Mouse (Mus musculus): ENCODE measurements at regions not wholly inside any gene's neighbourhood (a gene's known extent, or its start where the extent isn't known, plus 50 kb on each side); places are given as distances from the start of the nearest gene placed in this dataset.
A peak's percentile ranks its signal among the peaks of the same experiment; 100 is the strongest.

- H3K4me2 ChIP-seq (ENCODE audit: low read depth) = no peak overlapping the region
- H3K36me3 ChIP-seq (ENCODE audit: control insufficient read depth, insufficient read depth) = no peaks in the 10 kb centered on the region
- H3ac ChIP-seq (ENCODE audit: control insufficient read depth, insufficient read length) = no peak overlapping the region
- no peaks in the 10 kb centered on the region for H3K79me2 ChIP-seq (ENCODE audit: control insufficient read depth, insufficient read depth)
- no peak overlapping the region for H3K4me3 ChIP-seq
- no peaks in the 10 kb centered on the region for H3K27me3 ChIP-seq (ENCODE audit: control insufficient read depth, insufficient read depth, insufficient read length)
- TF ChIP-seq USF1 (IDR thresholded peaks at IDR 0.05; ENCODE audit: low read depth) (no peak), E2F4 (IDR thresholded peaks at IDR 0.05; ENCODE audit: insufficient read depth) (no peak), MAX (IDR thresholded peaks at IDR 0.05; ENCODE audit: low read depth) (no peak), POLR2AphosphoS2 (IDR thresholded peaks at IDR 0.05; ENCODE audit: insufficient read length, low read depth) (no peak), POLR2A (IDR thresholded peaks at IDR 0.05; ENCODE audit: insufficient read length, low read depth) (no peak), MYOG (IDR thresholded peaks at IDR 0.05; ENCODE audit: control insufficient read depth in 1 of 3, insufficient read depth in 1 of 3, insufficient read length in 2 of 3, low read depth in 2 of 3) (no peak), CEBPB (IDR thresholded peaks at IDR 0.05; ENCODE audit: insufficient read depth, poor library complexity, severe bottlenecking) (no peak), TCF3 (IDR thresholded peaks at IDR 0.05; ENCODE audit: insufficient read length, low read depth) (no peak), REST (IDR thresholded peaks at IDR 0.05; ENCODE audit: insufficient read depth, insufficient read length) (no peak), TCF12 (IDR thresholded peaks at IDR 0.05; ENCODE audit: insufficient read depth, poor library complexity, severe bottlenecking) (no peak), MYOD1 (IDR thresholded peaks at IDR 0.05; ENCODE audit: control insufficient read depth in 1 of 3, insufficient read length in 2 of 3, low read depth in 2 of 3) (no peak), SRF (IDR thresholded peaks at IDR 0.05; ENCODE audit: control insufficient read depth, insufficient read length, low read depth) (no peak)
Observed at GRCm38 (mm10) chr7:90046228-90046627, 65.4 kb upstream of the Eed start.

GRCm38 (mm10) chr7:90046862-90047261 is 66.1 kb upstream of the Eed start:
- H3K4me2 ChIP-seq (ENCODE audit: low read depth) = no peak overlapping the region
- no peak for TF ChIP-seq TCF12 (IDR thresholded peaks at IDR 0.05; ENCODE audit: insufficient read depth, poor library complexity, severe bottlenecking)
- TF ChIP-seq CEBPB (IDR thresholded peaks at IDR 0.05; ENCODE audit: insufficient read depth, poor library complexity, severe bottlenecking) = no peak
- no peak for TF ChIP-seq POLR2AphosphoS2 (IDR thresholded peaks at IDR 0.05; ENCODE audit: insufficient read length, low read depth)
- no peak for TF ChIP-seq REST (IDR thresholded peaks at IDR 0.05; ENCODE audit: insufficient read depth, insufficient read length)
- TF ChIP-seq MYOD1 (IDR thresholded peaks at IDR 0.05; ENCODE audit: control insufficient read depth in 1 of 3, insufficient read length in 2 of 3, low read depth in 2 of 3) = no peak
- no peak for TF ChIP-seq POLR2A (IDR thresholded peaks at IDR 0.05; ENCODE audit: insufficient read length, low read depth)
- no peak for TF ChIP-seq MAX (IDR thresholded peaks at IDR 0.05; ENCODE audit: low read depth)
- no peak for TF ChIP-seq TCF3 (IDR thresholded peaks at IDR 0.05; ENCODE audit: insufficient read length, low read depth)
- TF ChIP-seq SRF (IDR thresholded peaks at IDR 0.05; ENCODE audit: control insufficient read depth, insufficient read length, low read depth) = no peak
- no peak for TF ChIP-seq USF1 (IDR thresholded peaks at IDR 0.05; ENCODE audit: low read depth)
- no peak for TF ChIP-seq E2F4 (IDR thresholded peaks at IDR 0.05; ENCODE audit: insufficient read depth)
- no peak for TF ChIP-seq MYOG (IDR thresholded peaks at IDR 0.05; ENCODE audit: control insufficient read depth in 1 of 3, insufficient read depth in 1 of 3, insufficient read length in 2 of 3, low read depth in 2 of 3)

GRCm38 (mm10) chr7:90048401-90049307 is 67.9 kb upstream of the Eed start:
- H3K4me3 ChIP-seq = no peak overlapping the region
- H3K4me2 ChIP-seq (ENCODE audit: low read depth) = no peak overlapping the region
- H3K36me3 ChIP-seq (ENCODE audit: control insufficient read depth, insufficient read depth) = no peaks in the 10 kb centered on the region
- TF ChIP-seq MAX (IDR thresholded peaks at IDR 0.05; ENCODE audit: low read depth) (no peak), POLR2A (IDR thresholded peaks at IDR 0.05; ENCODE audit: insufficient read length, low read depth) (no peak), MYOG (IDR thresholded peaks at IDR 0.05; ENCODE audit: control insufficient read depth in 1 of 3, insufficient read depth in 1 of 3, insufficient read length in 2 of 3, low read depth in 2 of 3) (no peak), E2F4 (IDR thresholded peaks at IDR 0.05; ENCODE audit: insufficient read depth) (no peak), MYOD1 (IDR thresholded peaks at IDR 0.05; ENCODE audit: control insufficient read depth in 1 of 3, insufficient read length in 2 of 3, low read depth in 2 of 3) (no peak), REST (IDR thresholded peaks at IDR 0.05; ENCODE audit: insufficient read depth, insufficient read length) (no peak), TCF12 (IDR thresholded peaks at IDR 0.05; ENCODE audit: insufficient read depth, poor library complexity, severe bottlenecking) (no peak), POLR2AphosphoS2 (IDR thresholded peaks at IDR 0.05; ENCODE audit: insufficient read length, low read depth) (no peak)
- H3ac ChIP-seq (ENCODE audit: control insufficient read depth, insufficient read length) = no peak overlapping the region
- H3K79me2 ChIP-seq (ENCODE audit: control insufficient read depth, insufficient read depth) = no peaks in the 10 kb centered on the region
- no peaks in the 10 kb centered on the region for H3K27me3 ChIP-seq (ENCODE audit: control insufficient read depth, insufficient read depth, insufficient read length)

More at GRCm38 (mm10) chr7:90046862-90047261, 66.1 kb upstream of the Eed start:
- no peaks in the 10 kb centered on the region for H3K79me2 ChIP-seq (ENCODE audit: control insufficient read depth, insufficient read depth)
- no peaks in the 10 kb centered on the region for H3K27me3 ChIP-seq (ENCODE audit: control insufficient read depth, insufficient read depth, insufficient read length)
- H3K4me3 ChIP-seq = no peak overlapping the region
- no peak overlapping the region for H3ac ChIP-seq (ENCODE audit: control insufficient read depth, insufficient read length)
- H3K36me3 ChIP-seq (ENCODE audit: control insufficient read depth, insufficient read depth) = no peaks in the 10 kb centered on the region

GRCm38 (mm10) chr7:90049831-90050237 is 69.1 kb upstream of the Eed start:
- Histone ChIP-seq H3K27me3 (ENCODE audit: control insufficient read depth, insufficient read depth, insufficient read length) (no peaks in the 10 kb centered on the region), H3K79me2 (ENCODE audit: control insufficient read depth, insufficient read depth) (no peaks in the 10 kb centered on the region), H3K4me3 (no peak overlapping the region), H3ac (ENCODE audit: control insufficient read depth, insufficient read length) (no peak overlapping the region), H3K36me3 (ENCODE audit: control insufficient read depth, insufficient read depth) (no peaks in the 10 kb centered on the region), H3K4me2 (ENCODE audit: low read depth) (peak overlapping the region; percentile 51)
- TF ChIP-seq MYOG (IDR thresholded peaks at IDR 0.05; ENCODE audit: control insufficient read depth in 1 of 3, insufficient read depth in 1 of 3, insufficient read length in 2 of 3, low read depth in 2 of 3) (peak; percentile 94 to 99 (median 98)), REST (IDR thresholded peaks at IDR 0.05; ENCODE audit: insufficient read depth, insufficient read length) (no peak), POLR2A (IDR thresholded peaks at IDR 0.05; ENCODE audit: insufficient read length, low read depth) (no peak), POLR2AphosphoS2 (IDR thresholded peaks at IDR 0.05; ENCODE audit: insufficient read length, low read depth) (no peak), MYOD1 (IDR thresholded peaks at IDR 0.05; ENCODE audit: control insufficient read depth in 1 of 3, insufficient read length in 2 of 3, low read depth in 2 of 3) (peak; percentile 78 to 94 (median 94)), MAX (IDR thresholded peaks at IDR 0.05; ENCODE audit: low read depth) (no peak), TCF3 (IDR thresholded peaks at IDR 0.05; ENCODE audit: insufficient read length, low read depth) (peak; percentile 78), TCF12 (IDR thresholded peaks at IDR 0.05; ENCODE audit: insufficient read depth, poor library complexity, severe bottlenecking) (peak; percentile 87)
